Mouse (Mus musculus): ENCODE data around the gene Hoxa7.

DNA sequence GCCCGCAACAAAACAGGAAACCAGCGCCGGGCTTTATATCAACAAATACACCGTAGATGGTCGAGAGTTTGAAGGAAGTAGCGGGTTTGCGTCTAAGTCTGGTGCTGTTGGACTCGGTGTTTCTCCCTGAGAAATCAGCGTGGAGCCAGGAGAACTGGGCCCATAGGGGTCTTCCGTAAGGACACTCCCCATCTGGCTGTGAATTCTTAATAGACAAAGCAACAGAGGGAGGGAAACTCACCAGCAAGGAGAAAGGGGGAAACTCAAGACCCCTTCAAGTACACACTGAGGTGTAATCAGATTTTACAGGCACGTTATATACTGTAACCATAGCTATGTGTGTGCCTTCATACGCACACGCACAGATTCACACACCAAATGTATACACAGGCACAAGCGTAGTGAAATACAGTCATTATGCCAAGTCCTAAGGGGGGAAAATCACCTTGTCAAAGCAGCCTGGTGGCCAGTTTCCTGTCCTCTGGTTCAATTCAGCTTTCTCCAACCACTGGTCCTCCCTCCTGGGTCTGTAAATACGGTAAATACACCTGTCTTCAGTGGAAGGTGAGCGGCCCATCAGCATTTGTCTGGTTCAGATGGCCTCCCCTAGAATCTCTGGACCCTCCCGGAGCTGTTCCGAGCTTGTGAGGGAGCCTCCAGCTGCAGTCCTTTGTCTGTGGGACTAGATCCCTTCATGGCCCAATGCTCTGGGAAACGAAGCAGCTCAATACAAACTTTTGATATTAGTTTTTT is 44.4 kb upstream of the Hoxa7 start:
- no peak for TF ChIP-seq ZC3H11A (IDR thresholded peaks at IDR 0.05; ENCODE audit: borderline replicate concordance, low read depth, low read length)
- no peak for TF ChIP-seq MAFK (IDR thresholded peaks at IDR 0.05; ENCODE audit: insufficient read depth, low read depth, low read length)
- no peak for TF ChIP-seq CHD2 (IDR thresholded peaks at IDR 0.05; ENCODE audit: low read depth, low read length)
- no peak for TF ChIP-seq ZNF384 (IDR thresholded peaks at IDR 0.05; ENCODE audit: low read depth, low read length)

Measured in ES-E14 (cell line).